Mouse (Mus musculus): ENCODE results near the gene Mest. TPM values are rescaled to one million over a fixed set of nuclear protein-coding genes. Genes with fewer than 3 reads are reported as not detected.
A peak's percentile ranks its signal among the peaks of the same experiment; 100 is the strongest.

Gene Mest
- polyA plus RNA-seq (2015; fragmentation: Nextera tagmentation; extraction: Ambion mirVana), result 746 and 846 TPM in 2 replicates

- no peak; the same call in 1 of the 2 replicates for ATAC-seq (ENCODE audit: insufficient read depth, low FRiP score)
- Histone ChIP-seq H3K4me1 (ENCODE audit: control insufficient read depth, insufficient read depth, low read length) (peaks cover 7% of the 10 kb centered on the region), H3K9me3 (replicated peaks; ENCODE audit: control insufficient read depth, low read length) (no peaks in the 10 kb centered on the region), H3K36me3 (ENCODE audit: control insufficient read depth, insufficient read depth, low read length) (no peaks in the 10 kb centered on the region), H3K4me3 (replicated peaks; ENCODE audit: low read length) (no peak within 1 kb of the TSS), H3K27ac (ENCODE audit: low read length) (no peak within 1 kb of the TSS), H3K9ac (ENCODE audit: low read length) (no peak within 1 kb of the TSS), H3K4me2 (ENCODE audit: low read depth, low read length) (no peak within 1 kb of the TSS), H3K27me3 (ENCODE audit: control insufficient read depth, insufficient read depth, low read length) (no peaks in the 10 kb centered on the region)
- WGBS, result 61% methylated on average over 7 of the region's 7 CpGs
Observed at GRCm38 (mm10) chr6:30723331-30723730, at the start of gene Mest. Gene Mest, plus strand, starts transcription at chr6:30723547.

- no peaks in the 10 kb centered on the region for H3K36me3 ChIP-seq (ENCODE audit: control insufficient read depth, insufficient read depth, low read length)
- no peaks in the 10 kb centered on the region for H3K27me3 ChIP-seq (ENCODE audit: control insufficient read depth, insufficient read depth, low read length)
- peak overlapping the region; percentile 92 for H3K27ac ChIP-seq (ENCODE audit: low read length)
- WGBS, result 20% methylated on average over 14 of the region's 14 CpGs
- no peaks in the 10 kb centered on the region for H3K9me3 ChIP-seq (replicated peaks; ENCODE audit: control insufficient read depth, low read length)
- peak; percentile 72 for ATAC-seq (ENCODE audit: insufficient read depth, low FRiP score)
- peak overlapping the region; percentile 50 for H3K9ac ChIP-seq (ENCODE audit: low read length)
- H3K4me1 ChIP-seq (ENCODE audit: control insufficient read depth, insufficient read depth, low read length), result peaks cover 24% of the 10 kb centered on the region
- no peak overlapping the region for H3K4me3 ChIP-seq (replicated peaks; ENCODE audit: low read length)
- peak overlapping the region; percentile 33 for H3K4me2 ChIP-seq (ENCODE audit: low read depth, low read length)
Observed at GRCm38 (mm10) chr6:30673764-30674561, 49.4 kb upstream of the Mest start.

GRCm38 (mm10) chr6:30674714-30675280 lies 48.5 kb upstream of the Mest start:
- Histone ChIP-seq H3K9me3 (replicated peaks; ENCODE audit: control insufficient read depth, low read length) (no peaks in the 10 kb centered on the region), H3K9ac (ENCODE audit: low read length) (no peak overlapping the region; the same call in 1 of the 2 replicates), H3K4me1 (ENCODE audit: control insufficient read depth, insufficient read depth, low read length) (peaks cover 24% of the 10 kb centered on the region), H3K27me3 (ENCODE audit: control insufficient read depth, insufficient read depth, low read length) (no peaks in the 10 kb centered on the region), H3K27ac (ENCODE audit: low read length) (peak overlapping the region; percentile 92), H3K4me3 (replicated peaks; ENCODE audit: low read length) (no peak overlapping the region), H3K4me2 (ENCODE audit: low read depth, low read length) (peak overlapping the region; percentile 38; the same call in 1 of the 2 replicates), H3K36me3 (ENCODE audit: control insufficient read depth, insufficient read depth, low read length) (no peaks in the 10 kb centered on the region)
- WGBS, result 34% methylated on average over 9 of the region's 9 CpGs
- peak; percentile 52; the same call in 1 of the 2 replicates for ATAC-seq (ENCODE audit: insufficient read depth, low FRiP score)

GRCm38 (mm10) chr6:30675281-30675771 lies 48.0 kb upstream of the Mest start:
- ATAC-seq (ENCODE audit: insufficient read depth, low FRiP score), result peak; percentile 69
- H3K4me1 ChIP-seq (ENCODE audit: control insufficient read depth, insufficient read depth, low read length), result peaks cover 25% of the 10 kb centered on the region
- H3K9me3 ChIP-seq (replicated peaks; ENCODE audit: control insufficient read depth, low read length), result no peaks in the 10 kb centered on the region
- WGBS, result 28% methylated on average over 11 of the region's 11 CpGs
- H3K27me3 ChIP-seq (ENCODE audit: control insufficient read depth, insufficient read depth, low read length), result no peaks in the 10 kb centered on the region
- H3K9ac ChIP-seq (ENCODE audit: low read length), result peak overlapping the region; percentile 61
- no peaks in the 10 kb centered on the region for H3K36me3 ChIP-seq (ENCODE audit: control insufficient read depth, insufficient read depth, low read length)
- H3K4me3 ChIP-seq (replicated peaks; ENCODE audit: low read length), result no peak overlapping the region
- peak overlapping the region; percentile 38; the same call in 1 of the 2 replicates for H3K4me2 ChIP-seq (ENCODE audit: low read depth, low read length)
- H3K27ac ChIP-seq (ENCODE audit: low read length), result peak overlapping the region; percentile 92

- Histone ChIP-seq H3K4me2 (ENCODE audit: low read depth, low read length) (no peak overlapping the region), H3K4me1 (ENCODE audit: control insufficient read depth, insufficient read depth, low read length) (peaks cover 27% of the 10 kb centered on the region), H3K36me3 (ENCODE audit: control insufficient read depth, insufficient read depth, low read length) (no peaks in the 10 kb centered on the region), H3K27me3 (ENCODE audit: control insufficient read depth, insufficient read depth, low read length) (no peaks in the 10 kb centered on the region), H3K9ac (ENCODE audit: low read length) (no peak overlapping the region), H3K4me3 (replicated peaks; ENCODE audit: low read length) (no peak overlapping the region), H3K9me3 (replicated peaks; ENCODE audit: control insufficient read depth, low read length) (no peaks in the 10 kb centered on the region), H3K27ac (ENCODE audit: low read length) (no peak overlapping the region)
- ATAC-seq (ENCODE audit: insufficient read depth, low FRiP score), result no peak
- WGBS, result 73% methylated on average over 6 of the region's 6 CpGs
Observed at GRCm38 (mm10) chr6:30676506-30676905, 46.8 kb upstream of the Mest start.

GRCm38 (mm10) chr6:30677591-30677990 lies 45.8 kb upstream of the Mest start:
- Histone ChIP-seq H3K27me3 (ENCODE audit: control insufficient read depth, insufficient read depth, low read length) (no peaks in the 10 kb centered on the region), H3K36me3 (ENCODE audit: control insufficient read depth, insufficient read depth, low read length) (no peaks in the 10 kb centered on the region), H3K9me3 (replicated peaks; ENCODE audit: control insufficient read depth, low read length) (no peaks in the 10 kb centered on the region), H3K4me1 (ENCODE audit: control insufficient read depth, insufficient read depth, low read length) (peaks cover 33% of the 10 kb centered on the region), H3K27ac (ENCODE audit: low read length) (no peak overlapping the region), H3K4me3 (replicated peaks; ENCODE audit: low read length) (no peak overlapping the region), H3K4me2 (ENCODE audit: low read depth, low read length) (no peak overlapping the region), H3K9ac (ENCODE audit: low read length) (no peak overlapping the region)
- WGBS, result 81% methylated on average over 9 of the region's 9 CpGs
- no peak for ATAC-seq (ENCODE audit: insufficient read depth, low FRiP score)

- Histone ChIP-seq H3K4me2 (ENCODE audit: low read depth, low read length) (no peak overlapping the region), H3K9me3 (replicated peaks; ENCODE audit: control insufficient read depth, low read length) (no peaks in the 10 kb centered on the region), H3K9ac (ENCODE audit: low read length) (no peak overlapping the region), H3K27ac (ENCODE audit: low read length) (no peak overlapping the region), H3K36me3 (ENCODE audit: control insufficient read depth, insufficient read depth, low read length) (no peaks in the 10 kb centered on the region), H3K27me3 (ENCODE audit: control insufficient read depth, insufficient read depth, low read length) (no peaks in the 10 kb centered on the region), H3K4me3 (replicated peaks; ENCODE audit: low read length) (no peak overlapping the region), H3K4me1 (ENCODE audit: control insufficient read depth, insufficient read depth, low read length) (peaks cover 38% of the 10 kb centered on the region)
- no peak for ATAC-seq (ENCODE audit: insufficient read depth, low FRiP score)
- 88% methylated on average over 6 of the region's 6 CpGs for WGBS
Observed at GRCm38 (mm10) chr6:30678482-30678881, 44.9 kb upstream of the Mest start.

- Histone ChIP-seq H3K9ac (ENCODE audit: low read length) (peak overlapping the region; percentile 17; the same call in 1 of the 2 replicates), H3K4me3 (replicated peaks; ENCODE audit: low read length) (no peak overlapping the region), H3K36me3 (ENCODE audit: control insufficient read depth, insufficient read depth, low read length) (no peaks in the 10 kb centered on the region), H3K27ac (ENCODE audit: low read length) (peak overlapping the region; percentile 25; the same call in 1 of the 2 replicates), H3K27me3 (ENCODE audit: control insufficient read depth, insufficient read depth, low read length) (no peaks in the 10 kb centered on the region), H3K9me3 (replicated peaks; ENCODE audit: control insufficient read depth, low read length) (no peaks in the 10 kb centered on the region), H3K4me1 (ENCODE audit: control insufficient read depth, insufficient read depth, low read length) (peaks cover 28% of the 10 kb centered on the region), H3K4me2 (ENCODE audit: low read depth, low read length) (no peak overlapping the region)
- 24% methylated on average over 5 of the region's 5 CpGs for WGBS
- ATAC-seq (ENCODE audit: insufficient read depth, low FRiP score), result peak; percentile 49
Observed at GRCm38 (mm10) chr6:30679567-30679966, 43.8 kb upstream of the Mest start.

- no peak overlapping the region for H3K9ac ChIP-seq (ENCODE audit: low read length)
- 0 out of 2 replicates have a peak overlapping the region, but pooled peaks have one; percentile 20 for H3K27ac ChIP-seq (ENCODE audit: low read length)
- H3K4me1 ChIP-seq (ENCODE audit: control insufficient read depth, insufficient read depth, low read length), result peaks cover 21% of the 10 kb centered on the region
- H3K9me3 ChIP-seq (replicated peaks; ENCODE audit: control insufficient read depth, low read length), result no peaks in the 10 kb centered on the region
- H3K4me3 ChIP-seq (replicated peaks; ENCODE audit: low read length), result no peak overlapping the region
- ATAC-seq (ENCODE audit: insufficient read depth, low FRiP score), result no peak
- H3K36me3 ChIP-seq (ENCODE audit: control insufficient read depth, insufficient read depth, low read length), result no peaks in the 10 kb centered on the region
- H3K27me3 ChIP-seq (ENCODE audit: control insufficient read depth, insufficient read depth, low read length), result no peaks in the 10 kb centered on the region
- 59% methylated on average over 7 of the region's 7 CpGs for WGBS
- no peak overlapping the region for H3K4me2 ChIP-seq (ENCODE audit: low read depth, low read length)
Observed at GRCm38 (mm10) chr6:30680442-30680841, 42.9 kb upstream of the Mest start.

All from stomach, embryonic 16.5 days (tissue).